Mouse (Mus musculus) neutrophil, adult 65 days (primary cell): ENCODE results near the gene Gm28891. TPM values are rescaled to one million over a fixed set of nuclear protein-coding genes. Genes with fewer than 3 reads are reported as not detected.

Experiments
- total RNA-seq: library from RNA; stranded (reverse); gene quantifications from 2 replicates; pipeline ENCODE4 v1.2.4, GENCODE M21; 2023

Gm28891 gene
- total RNA-seq = not detected in 2 replicates

GRCm38 (mm10) chrY:60240902-60241301 lies at the start of gene Gm28891:
Gene Gm28891 (plus strand): TSS chrY:60241202.

